Mouse (Mus musculus) lung, postnatal 0 days (tissue): ENCODE measurements around the gene Pax4.

Experiments used
- CTCF ChIP-seq: IDR thresholded peaks from 2 replicates; pipeline ENCODE4 v1.5.1; 2016; ENCODE audit warnings: antibody characterized with exemption, mild to moderate bottlenecking
- EP300 ChIP-seq: IDR thresholded peaks from 2 replicates; pipeline ENCODE4 v1.6.1; 2016; ENCODE audit warnings: antibody characterized with exemption, mild to moderate bottlenecking, control low read depth

GRCm38 (mm10) chr6:28416981-28417380, 32.2 kb downstream of the Pax4 start:
- TF ChIP-seq CTCF (no peak), EP300 (no peak)
